Mouse (Mus musculus): ENCODE results near the gene H2-Aa. TPM values are rescaled to one million over a fixed set of nuclear protein-coding genes. Genes with fewer than 3 reads are reported as not detected.
A peak's percentile ranks its signal among the peaks of the same experiment; 100 is the strongest.

The H2-Aa gene
- total RNA-seq, 2 experiments from 2014 or later, result 2.0 to 31.9 TPM

- no peak for ATAC-seq (replicated peaks; ENCODE audit: low FRiP score, low TSS enrichment, poor library complexity, severe bottlenecking)
These were observed 17.8 kb downstream of the H2-Aa start for GRCm38 (mm10) chr17:34269817-34270216.

DNA sequence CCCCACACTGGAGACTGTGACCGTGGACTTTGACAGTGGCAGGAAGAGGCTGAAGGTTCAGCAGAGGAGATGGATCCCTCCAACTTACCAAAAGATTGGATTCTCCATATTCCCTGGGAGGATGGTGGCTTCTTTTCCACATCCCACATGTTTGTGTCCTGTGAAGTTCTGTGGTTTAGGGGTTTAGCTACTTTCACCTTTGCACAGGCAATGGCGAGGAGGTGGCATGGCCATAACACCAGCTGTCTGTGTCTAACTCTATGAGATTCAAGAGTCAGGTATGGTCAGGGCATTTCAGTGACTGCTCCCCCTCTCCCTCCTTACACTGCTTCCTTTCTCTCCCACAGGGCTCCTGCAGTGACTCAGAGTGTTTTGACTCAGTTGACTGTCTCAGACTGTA is 18.9 kb downstream of the H2-Aa start:
- no peak for ATAC-seq (replicated peaks; ENCODE audit: low FRiP score, low TSS enrichment, poor library complexity, severe bottlenecking)

GRCm38 (mm10) chr17:34268262-34268661 is 19.4 kb downstream of the H2-Aa start:
- no peak for ATAC-seq (replicated peaks; ENCODE audit: low FRiP score, low TSS enrichment, poor library complexity, severe bottlenecking)

DNA sequence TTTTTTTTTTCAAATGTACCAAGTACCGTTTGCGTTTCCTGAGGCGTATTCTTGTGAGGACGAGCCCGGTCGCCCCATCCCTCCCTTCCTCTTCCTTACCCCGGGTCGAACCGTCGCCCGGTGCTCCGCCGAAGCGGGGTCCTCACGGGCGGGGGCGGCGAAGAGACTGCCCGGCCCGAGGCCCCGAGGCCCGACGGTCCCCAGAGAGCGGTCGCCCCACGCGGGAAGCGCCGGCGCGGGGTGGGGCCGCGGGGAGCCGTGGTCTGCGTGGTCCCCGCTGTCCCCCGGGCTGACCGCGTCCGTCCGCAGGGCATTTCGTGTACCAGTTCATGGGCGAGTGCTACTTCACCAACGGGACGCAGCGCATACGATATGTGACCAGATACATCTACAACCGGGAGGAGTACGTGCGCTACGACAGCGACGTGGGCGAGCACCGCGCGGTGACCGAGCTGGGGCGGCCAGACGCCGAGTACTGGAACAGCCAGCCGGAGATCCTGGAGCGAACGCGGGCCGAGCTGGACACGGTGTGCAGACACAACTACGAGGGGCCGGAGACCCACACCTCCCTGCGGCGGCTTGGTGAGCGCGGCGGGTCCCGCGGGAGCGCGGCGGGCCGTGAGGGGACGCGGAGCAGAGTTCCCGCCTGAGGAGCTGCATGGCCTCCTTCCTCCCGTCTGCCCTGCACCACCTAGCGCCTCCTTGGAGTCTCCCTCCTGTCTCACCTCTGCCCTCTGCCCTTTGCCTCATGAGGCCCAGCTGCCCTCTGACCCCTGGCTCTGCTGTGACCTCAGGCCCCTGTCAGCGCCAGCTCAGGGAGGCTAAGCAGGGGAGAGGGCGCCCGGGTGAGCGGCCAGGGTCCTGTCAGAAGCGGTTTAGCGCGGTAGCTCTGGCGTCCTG is 22.9 kb downstream of the H2-Aa start:
- peak; percentile 17; the same call in 1 of the 2 replicates for ATAC-seq (replicated peaks; ENCODE audit: low FRiP score, low TSS enrichment, poor library complexity, severe bottlenecking)

DNA sequence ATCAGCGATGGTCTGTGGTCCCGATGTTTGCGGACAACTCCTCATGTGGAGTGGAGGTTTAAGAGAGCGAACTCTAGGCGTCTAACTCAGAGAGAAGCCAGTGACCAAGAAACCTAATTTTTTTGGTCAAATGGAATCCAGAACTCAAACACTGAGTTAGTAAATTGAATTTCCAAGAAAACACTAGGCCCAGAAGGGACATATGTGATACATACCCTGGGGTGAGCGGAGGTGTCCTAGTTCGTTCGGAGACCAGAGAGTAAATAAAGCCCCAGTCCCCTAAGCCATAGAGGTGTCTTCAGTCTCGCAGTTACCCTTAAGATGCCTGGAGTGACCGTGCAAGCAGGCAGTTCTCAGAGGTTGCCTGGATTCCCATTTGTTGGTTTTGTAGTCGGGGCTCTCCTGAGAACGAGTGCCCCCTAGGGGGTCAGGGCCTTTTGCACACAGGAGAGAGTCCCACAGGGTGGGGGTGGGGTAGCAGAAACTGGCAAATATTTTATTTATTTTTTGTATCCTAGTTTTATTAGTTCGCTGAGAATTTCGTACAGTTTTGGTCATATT is 23.7 kb downstream of the H2-Aa start:
- ATAC-seq (replicated peaks; ENCODE audit: low FRiP score, low TSS enrichment, poor library complexity, severe bottlenecking), result peak; percentile 40

GRCm38 (mm10) chr17:34263068-34263467 is 24.6 kb downstream of the H2-Aa start:
- peak; percentile 88 for ATAC-seq (replicated peaks; ENCODE audit: low FRiP score, low TSS enrichment, poor library complexity, severe bottlenecking)

- 0 out of 2 replicates have a peak, but pooled peaks have one; percentile 23 for ATAC-seq (replicated peaks; ENCODE audit: low FRiP score, low TSS enrichment, poor library complexity, severe bottlenecking)
These were observed 26.1 kb downstream of the H2-Aa start for GRCm38 (mm10) chr17:34261502-34261901.

- no peak for ATAC-seq (replicated peaks; ENCODE audit: low FRiP score, low TSS enrichment, poor library complexity, severe bottlenecking)
These were observed 27.1 kb downstream of the H2-Aa start for GRCm38 (mm10) chr17:34260551-34260950.

DNA sequence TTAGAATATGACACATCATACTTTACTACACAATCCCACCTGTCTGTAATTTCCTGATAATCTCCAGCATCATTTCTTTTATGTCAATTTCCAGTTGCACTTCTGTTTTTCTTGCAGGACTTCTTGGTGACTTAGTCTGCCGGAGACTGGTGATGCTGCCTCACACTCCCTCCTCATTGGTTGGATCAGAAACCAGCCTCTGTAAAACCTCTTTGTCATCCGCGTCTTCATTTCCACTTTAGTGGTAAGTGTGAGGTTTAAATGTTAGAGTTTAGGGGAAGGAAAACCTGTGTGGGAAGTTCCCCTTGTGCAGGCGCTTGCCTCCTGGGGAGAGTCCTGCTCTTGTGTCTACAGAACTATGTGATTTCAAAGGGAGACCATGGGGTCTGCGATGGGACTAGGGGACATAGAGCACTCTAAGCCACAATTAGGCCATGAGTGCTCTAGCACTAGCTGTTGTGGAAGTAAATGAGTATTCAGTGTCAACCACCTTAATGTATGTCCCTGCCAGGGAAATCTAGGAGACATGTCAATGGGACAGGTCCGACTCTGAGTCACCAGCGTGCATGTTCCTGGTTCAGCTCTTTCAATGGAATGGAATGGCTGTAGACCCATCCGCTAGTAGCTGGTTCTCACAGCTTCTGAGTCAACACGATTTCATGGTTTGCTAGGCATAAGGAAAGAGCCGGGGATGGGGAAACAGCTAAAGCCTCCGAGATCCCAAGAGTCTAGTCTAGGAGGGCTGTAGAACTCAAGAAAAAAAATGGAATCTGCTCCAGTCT is 29.8 kb downstream of the H2-Aa start, which contains the start of gene H2-Ab1:
Gene H2-Ab1, plus strand, starts transcription at position 96 of the 782 bp plus-strand sequence.
- peak; percentile 76 for ATAC-seq (replicated peaks; ENCODE audit: low FRiP score, low TSS enrichment, poor library complexity, severe bottlenecking)

DNA sequence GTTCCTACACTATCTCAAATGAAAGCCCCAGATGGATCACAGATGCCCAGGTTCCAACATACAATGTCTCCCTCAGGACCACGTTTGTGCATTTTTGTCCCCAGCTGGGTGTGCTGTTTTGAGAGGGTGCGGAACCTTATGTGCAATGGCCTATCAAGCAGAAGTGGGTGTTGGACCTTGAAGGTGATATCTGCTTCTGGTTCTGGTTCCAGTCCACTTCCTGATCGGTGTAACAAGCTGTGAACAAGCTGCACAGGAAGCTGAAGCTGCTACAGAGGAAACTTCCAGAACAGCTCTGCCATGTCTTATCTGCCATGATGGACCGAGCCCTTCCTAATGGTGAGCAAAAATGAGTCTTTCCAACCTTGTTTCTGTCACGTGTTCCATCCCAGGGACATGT is 31.1 kb downstream of the H2-Aa start:
- ATAC-seq (replicated peaks; ENCODE audit: low FRiP score, low TSS enrichment, poor library complexity, severe bottlenecking), result no peak

GRCm38 (mm10) chr17:34251666-34252065 is 36.0 kb downstream of the H2-Aa start:
- ATAC-seq (replicated peaks; ENCODE audit: low FRiP score, low TSS enrichment, poor library complexity, severe bottlenecking), result no peak

- 0 out of 2 replicates have a peak, but pooled peaks have one; percentile 50 for ATAC-seq (replicated peaks; ENCODE audit: low FRiP score, low TSS enrichment, poor library complexity, severe bottlenecking)
These were observed 37.7 kb downstream of the H2-Aa start for GRCm38 (mm10) chr17:34249878-34250277.

DNA sequence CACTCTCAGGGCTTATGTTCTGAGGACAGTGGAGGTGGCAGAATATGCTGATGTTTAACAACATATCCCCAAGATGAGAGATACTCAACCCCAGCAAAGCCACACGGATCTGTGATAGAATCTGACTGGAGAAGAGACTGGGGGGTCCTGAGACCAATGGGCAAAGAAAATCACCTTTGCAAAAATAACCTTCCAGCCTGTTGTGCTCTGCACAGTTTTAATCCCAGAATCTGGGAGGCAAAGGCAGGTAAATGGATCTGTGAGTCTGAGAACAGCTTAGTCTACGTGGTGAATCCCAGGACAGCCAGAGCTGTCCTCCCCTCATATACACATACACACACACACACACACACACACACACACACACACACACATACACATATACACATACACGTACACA is 38.3 kb downstream of the H2-Aa start:
- ATAC-seq (replicated peaks; ENCODE audit: low FRiP score, low TSS enrichment, poor library complexity, severe bottlenecking), result no peak

DNA sequence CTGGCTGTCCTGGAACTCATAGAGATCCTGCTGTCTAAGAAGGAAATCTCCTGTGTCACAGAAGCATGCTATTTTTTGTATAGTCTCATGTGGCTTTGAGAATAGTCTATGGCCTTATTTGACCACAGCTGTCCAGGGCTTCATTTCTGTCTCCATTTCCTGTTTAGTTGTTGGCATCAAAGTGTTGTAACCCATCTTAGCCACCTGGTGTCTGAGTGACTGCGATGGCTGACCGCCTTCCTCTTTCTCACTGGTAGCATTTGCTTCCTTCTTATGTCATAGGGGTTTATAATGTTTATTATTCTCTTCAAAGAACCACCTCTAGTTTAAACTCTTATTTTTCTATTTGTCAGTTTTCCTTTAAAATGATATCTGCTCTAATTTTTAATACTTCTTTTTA is 38.9 kb downstream of the H2-Aa start:
- no peak for ATAC-seq (replicated peaks; ENCODE audit: low FRiP score, low TSS enrichment, poor library complexity, severe bottlenecking)

DNA sequence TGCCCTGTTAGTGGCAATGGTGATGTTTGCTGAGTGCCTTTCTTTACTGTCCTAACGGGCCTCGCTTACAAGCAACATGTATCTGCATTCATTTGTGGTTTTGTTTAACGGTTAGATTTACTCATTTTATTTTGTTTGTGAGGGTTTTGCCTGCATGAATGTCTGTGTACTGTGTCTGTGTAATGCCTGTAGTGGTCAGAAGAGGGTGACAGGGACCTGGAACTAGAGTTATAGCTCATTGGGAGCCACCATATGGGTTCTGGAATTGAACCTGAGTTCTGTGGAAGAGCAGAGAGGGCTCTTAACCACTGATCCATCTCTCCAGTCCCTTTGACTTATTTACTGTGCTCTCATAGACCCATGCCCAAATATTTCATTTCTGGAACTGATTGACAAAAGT is 40.6 kb downstream of the H2-Aa start:
- ATAC-seq (replicated peaks; ENCODE audit: low FRiP score, low TSS enrichment, poor library complexity, severe bottlenecking), result no peak

DNA sequence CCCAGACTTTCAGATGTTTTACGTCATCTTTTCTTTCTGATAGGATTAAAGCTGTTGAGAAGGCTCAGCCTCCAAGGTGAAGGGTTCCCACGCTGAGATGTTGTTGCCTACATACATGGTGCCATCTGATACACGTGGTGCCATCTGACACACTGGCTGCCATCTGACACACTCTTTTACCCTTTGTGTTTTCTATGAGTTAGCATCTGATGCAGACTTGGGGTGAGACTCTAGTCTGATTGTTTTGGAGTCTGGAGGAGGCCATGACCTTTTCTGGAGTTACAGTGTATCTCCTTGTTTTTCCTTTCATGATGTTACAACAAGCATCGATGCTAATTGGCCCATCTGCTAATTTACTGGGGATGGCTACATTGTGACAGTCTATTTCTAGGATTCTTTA is 43.0 kb downstream of the H2-Aa start:
- no peak for ATAC-seq (replicated peaks; ENCODE audit: low FRiP score, low TSS enrichment, poor library complexity, severe bottlenecking)

DNA sequence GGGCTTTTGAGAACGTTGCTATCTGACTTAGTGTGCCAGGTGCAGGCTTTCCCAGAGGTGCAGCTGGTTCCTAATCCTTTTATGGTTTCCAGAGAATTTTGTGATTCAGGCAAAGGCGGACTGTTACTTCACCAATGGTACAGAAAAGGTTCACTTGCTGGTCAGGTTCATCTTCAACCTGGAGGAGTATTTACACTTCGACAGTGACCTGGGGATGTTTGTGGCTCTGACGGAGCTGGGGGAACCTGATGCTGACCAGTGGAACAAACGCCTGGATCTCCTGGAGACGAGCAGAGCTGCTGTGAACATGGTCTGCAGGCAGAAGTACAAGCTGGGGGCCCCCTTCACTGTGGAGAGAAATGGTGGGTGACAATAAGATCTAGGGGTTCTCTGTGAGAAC is 46.7 kb downstream of the H2-Aa start:
- ATAC-seq (replicated peaks; ENCODE audit: low FRiP score, low TSS enrichment, poor library complexity, severe bottlenecking), result no peak

- no peak for ATAC-seq (replicated peaks; ENCODE audit: low FRiP score, low TSS enrichment, poor library complexity, severe bottlenecking)
These were observed 47.3 kb downstream of the H2-Aa start for GRCm38 (mm10) chr17:34240366-34240765.

GRCm38 (mm10) chr17:34239601-34240041 is 48.0 kb downstream of the H2-Aa start:
- ATAC-seq (replicated peaks; ENCODE audit: low FRiP score, low TSS enrichment, poor library complexity, severe bottlenecking), result no peak; the same call in 1 of the 2 replicates

- peak; percentile 62; the same call in 1 of the 2 replicates for ATAC-seq (replicated peaks; ENCODE audit: low FRiP score, low TSS enrichment, poor library complexity, severe bottlenecking)
These were observed 48.9 kb downstream of the H2-Aa start, which contains the start of gene H2-Ob for GRCm38 (mm10) chr17:34238706-34239105. H2-Ob (plus strand) TSS chr17:34238903.
